Mouse (Mus musculus) hindbrain, embryonic 12.5 days (tissue): ENCODE measurements around the gene Esr1. TPM values are rescaled to one million over a fixed set of nuclear protein-coding genes. Genes with fewer than 3 reads are reported as not detected.
"Not testable (repeated sequence)": the region's sequence is repeated elsewhere in the genome, so short reads cannot be mapped to it uniquely, and the experiment has no call there.

ENCODE experiments used
- ATAC-seq: fragments of 200-750 bp; cut with Nextera tagmentation; 2 replicates; pipeline ENCODE4 v1.8.0; 2017; ENCODE audit warnings: moderate TSS enrichment; ENCODE audit not compliant: low FRiP score
- H3K27ac ChIP-seq: fragments of 300-500 bp; sonication (generic); 2 replicates; pipeline ENCODE4 v1.5.1; 2016; ENCODE audit warnings: mild to moderate bottlenecking
- H3K27me3 ChIP-seq: fragments of 300-500 bp; sonication (generic); 2 replicates; pipeline ENCODE4 v1.6.1; 2016; ENCODE audit warnings: mild to moderate bottlenecking
- H3K36me3 ChIP-seq: fragments of 300-500 bp; sonication (generic); 2 replicates; pipeline ENCODE4 v1.6.1; 2016; ENCODE audit warnings: mild to moderate bottlenecking
- H3K4me1 ChIP-seq: fragments of 300-500 bp; sonication (generic); 2 replicates; pipeline ENCODE4 v1.6.1; 2016
- H3K4me2 ChIP-seq: fragments of 300-500 bp; sonication (generic); replicated peaks from 2 replicates; pipeline ENCODE4 v1.6.1; 2016; ENCODE audit warnings: mild to moderate bottlenecking
- H3K4me3 ChIP-seq: fragments of 300-500 bp; sonication (generic); 2 replicates; pipeline ENCODE4 v1.5.1; 2016; ENCODE audit warnings: mild to moderate bottlenecking
- H3K9ac ChIP-seq: fragments of 300-500 bp; sonication (generic); 2 replicates; pipeline ENCODE4 v1.6.1; 2016; ENCODE audit warnings: mild to moderate bottlenecking, moderate library complexity
- H3K9me3 ChIP-seq: fragments of 300-500 bp; sonication (generic); replicated peaks from 2 replicates; pipeline ENCODE4 v1.6.1; 2016; ENCODE audit warnings: mild to moderate bottlenecking
- WGBS: fragments of 180-500 bp; shearing (Covaris S2); methylation state at CpG from one replicate; pipeline ENCODE4 v1.1.7; 2016; 5-methylcytosine and 5-hydroxymethylcytosine counted together
- polyA plus RNA-seq: library from polyadenylated mRNA; unstranded; fragments of >200 nt; fragmentation: Nextera tagmentation; extraction: Ambion mirVana; gene quantifications from 2 replicates; pipeline ENCODE4 v1.2.1, GENCODE M21; 2016

Esr1 gene
- polyA plus RNA-seq, 1 experiment from 2014 or later: 0.10 TPM

GRCm38 (mm10) chr10:4600796-4601474, 10.5 kb upstream of the Esr1 start:
- Histone ChIP-seq H3K27me3 (no peaks in the 10 kb centered on the region), H3K27ac (no peak overlapping the region), H3K4me1 (no peaks in the 10 kb centered on the region), H3K4me2 (no peak overlapping the region), H3K9ac (no peak overlapping the region), H3K4me3 (no peak overlapping the region), H3K9me3 (no peaks in the 10 kb centered on the region), H3K36me3 (no peaks in the 10 kb centered on the region)
- 66% methylated on average over 2 of the region's 2 CpGs for WGBS
- ATAC-seq: no peak

GRCm38 (mm10) chr10:4601612-4602011, 9.8 kb upstream of the Esr1 start:
- not testable (repeated sequence) for H3K9me3 ChIP-seq, H3K4me2 ChIP-seq, ATAC-seq, H3K27ac ChIP-seq, H3K27me3 ChIP-seq, H3K4me3 ChIP-seq, H3K9ac ChIP-seq, H3K36me3 ChIP-seq, H3K4me1 ChIP-seq

GRCm38 (mm10) chr10:4602466-4602865, 8.9 kb upstream of the Esr1 start:
- no peak for ATAC-seq
- H3K4me1 ChIP-seq: no peaks in the 10 kb centered on the region
- no peaks in the 10 kb centered on the region; the same call in 1 of the 2 replicates for H3K9me3 ChIP-seq
- H3K4me3 ChIP-seq: no peak overlapping the region
- H3K36me3 ChIP-seq: no peaks in the 10 kb centered on the region
- no peak overlapping the region for H3K27ac ChIP-seq
- 75% methylated on average over 4 of the region's 4 CpGs for WGBS
- H3K27me3 ChIP-seq: no peaks in the 10 kb centered on the region
- H3K4me2 ChIP-seq: no peak overlapping the region
- no peak overlapping the region for H3K9ac ChIP-seq

DNA sequence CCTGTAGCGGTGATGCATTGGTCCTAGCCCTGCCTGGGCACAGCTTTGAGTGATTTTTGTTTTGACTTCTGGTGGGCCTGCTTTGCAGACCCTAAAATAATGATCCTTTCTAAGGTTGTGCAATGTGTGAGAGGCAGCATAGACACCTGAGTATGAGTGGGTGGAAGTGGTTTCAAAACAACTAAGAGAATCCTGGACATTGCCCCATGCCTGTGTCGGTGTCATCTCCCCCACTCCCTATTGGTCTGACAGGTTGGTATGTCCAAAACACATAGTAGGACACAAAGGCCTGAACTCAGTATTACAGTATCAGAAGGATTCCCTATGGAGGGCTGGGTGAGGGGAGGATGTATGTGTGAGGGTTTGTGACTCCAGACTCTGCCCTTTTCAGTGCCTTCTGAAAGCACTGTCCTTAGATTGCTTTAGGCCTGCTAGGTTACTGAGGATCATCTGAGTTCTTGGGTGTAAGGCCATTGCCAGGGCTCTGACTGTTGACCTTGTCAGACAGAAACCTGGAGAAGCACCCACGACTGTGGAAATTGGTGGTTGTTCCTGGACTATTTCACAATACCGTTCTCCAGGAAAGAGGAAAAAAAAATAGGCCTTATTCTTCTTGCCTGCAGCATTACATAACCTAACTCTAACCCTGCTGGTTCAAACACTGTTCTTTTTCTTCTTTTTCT, 6.7 kb upstream of the Esr1 start:
- Histone ChIP-seq H3K4me3 (no peak overlapping the region), H3K27me3 (no peaks in the 10 kb centered on the region), H3K9me3 (no peaks in the 10 kb centered on the region; the same call in 1 of the 2 replicates), H3K4me2 (no peak overlapping the region), H3K27ac (no peak overlapping the region), H3K4me1 (no peaks in the 10 kb centered on the region), H3K9ac (no peak overlapping the region), H3K36me3 (no peaks in the 10 kb centered on the region)
- WGBS: 87% methylated on average over 4 of the region's 4 CpGs
- no peak for ATAC-seq

DNA sequence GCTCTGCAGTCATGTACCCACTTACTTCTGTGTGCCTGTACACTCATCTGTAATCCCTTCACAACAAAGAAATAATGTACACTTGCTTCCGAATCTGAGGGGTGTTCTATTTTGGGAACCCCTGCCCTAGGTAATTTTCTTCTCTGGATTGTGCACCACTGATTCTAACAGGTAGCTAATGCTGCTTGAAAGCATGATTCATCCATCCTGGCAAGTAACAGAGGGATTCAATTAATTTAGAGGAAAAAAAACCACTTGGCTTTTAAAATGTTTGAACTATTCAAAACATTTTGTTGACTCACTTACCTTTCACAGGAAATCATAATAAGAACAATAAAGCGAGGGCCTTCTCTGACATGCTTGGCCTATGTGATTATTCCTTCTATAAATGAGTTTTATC, 1.2 kb upstream of the Esr1 start:
- H3K27ac ChIP-seq: no peak overlapping the region
- no peaks in the 10 kb centered on the region for H3K27me3 ChIP-seq
- H3K9me3 ChIP-seq: no peaks in the 10 kb centered on the region; the same call in 1 of the 2 replicates
- H3K9ac ChIP-seq: no peak overlapping the region
- H3K4me2 ChIP-seq: no peak overlapping the region
- WGBS: 83% methylated on average over 2 of the region's 2 CpGs
- H3K4me1 ChIP-seq: no peaks in the 10 kb centered on the region
- no peak overlapping the region for H3K4me3 ChIP-seq
- no peak for ATAC-seq
- H3K36me3 ChIP-seq: no peaks in the 10 kb centered on the region

GRCm38 (mm10) chr10:4612313-4613036, 1.1 kb downstream of the Esr1 start:
- H3K36me3 ChIP-seq: no peaks in the 10 kb centered on the region
- no peaks in the 10 kb centered on the region for H3K9me3 ChIP-seq
- no peaks in the 10 kb centered on the region for H3K4me1 ChIP-seq
- no peaks in the 10 kb centered on the region for H3K27me3 ChIP-seq
- H3K9ac ChIP-seq: no peak overlapping the region
- no peak overlapping the region for H3K27ac ChIP-seq
- no peak overlapping the region for H3K4me2 ChIP-seq
- H3K4me3 ChIP-seq: no peak overlapping the region
- ATAC-seq: no peak
- WGBS: 85% methylated on average over 22 of the region's 22 CpGs

DNA sequence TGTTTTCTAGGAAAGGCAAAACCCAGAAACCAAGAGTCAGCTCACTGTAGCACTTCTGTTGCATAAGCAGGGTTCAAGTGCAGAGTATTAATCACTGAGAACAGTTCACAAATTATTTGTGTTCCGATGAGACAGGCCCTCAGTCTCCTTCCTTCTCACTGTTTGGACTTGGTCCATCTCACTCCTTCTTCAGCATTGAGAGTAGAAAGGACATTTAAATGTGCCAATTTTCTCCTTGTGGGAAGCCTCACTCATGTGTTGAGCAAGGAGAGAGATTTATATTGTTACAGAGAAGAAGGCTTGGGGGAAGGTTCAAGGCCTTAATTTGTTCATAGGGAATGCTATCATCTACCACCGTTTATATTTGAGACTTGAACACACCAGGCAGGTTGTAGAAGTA, 6.6 kb downstream of the Esr1 start:
- Histone ChIP-seq H3K27me3 (no peaks in the 10 kb centered on the region), H3K4me3 (no peak overlapping the region), H3K27ac (no peak overlapping the region), H3K4me1 (no peaks in the 10 kb centered on the region), H3K9me3 (no peaks in the 10 kb centered on the region), H3K9ac (no peak overlapping the region), H3K36me3 (no peaks in the 10 kb centered on the region), H3K4me2 (no peak overlapping the region)
- no peak for ATAC-seq
- WGBS: 82% methylated on average over 2 of the region's 2 CpGs

DNA sequence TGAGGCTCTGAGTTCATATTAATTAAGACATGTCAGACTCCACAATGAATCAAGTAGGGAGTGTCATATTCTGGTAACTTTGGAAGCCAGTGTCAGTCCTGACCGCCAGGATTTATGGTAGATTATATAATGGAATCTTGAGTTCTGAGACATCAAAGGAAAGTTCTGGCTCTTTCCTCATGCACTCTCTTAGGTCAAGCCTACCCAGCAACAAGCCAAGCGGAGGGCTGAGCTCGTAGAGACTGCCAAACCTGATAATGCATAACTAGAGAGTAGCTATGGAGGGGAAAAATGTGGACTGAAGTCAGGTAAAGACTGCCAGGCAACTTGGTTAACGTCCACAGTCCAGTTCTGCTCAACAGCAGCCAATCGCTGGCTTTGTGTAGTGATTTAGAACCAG, 7.3 kb downstream of the Esr1 start:
- no peak for ATAC-seq
- no peaks in the 10 kb centered on the region for H3K9me3 ChIP-seq
- no peak overlapping the region for H3K9ac ChIP-seq
- H3K4me2 ChIP-seq: no peak overlapping the region
- no peak overlapping the region for H3K27ac ChIP-seq
- H3K27me3 ChIP-seq: no peaks in the 10 kb centered on the region
- H3K36me3 ChIP-seq: no peaks in the 10 kb centered on the region
- H3K4me1 ChIP-seq: no peaks in the 10 kb centered on the region
- no peak overlapping the region for H3K4me3 ChIP-seq
- 84% methylated on average over 5 of the region's 5 CpGs for WGBS

DNA sequence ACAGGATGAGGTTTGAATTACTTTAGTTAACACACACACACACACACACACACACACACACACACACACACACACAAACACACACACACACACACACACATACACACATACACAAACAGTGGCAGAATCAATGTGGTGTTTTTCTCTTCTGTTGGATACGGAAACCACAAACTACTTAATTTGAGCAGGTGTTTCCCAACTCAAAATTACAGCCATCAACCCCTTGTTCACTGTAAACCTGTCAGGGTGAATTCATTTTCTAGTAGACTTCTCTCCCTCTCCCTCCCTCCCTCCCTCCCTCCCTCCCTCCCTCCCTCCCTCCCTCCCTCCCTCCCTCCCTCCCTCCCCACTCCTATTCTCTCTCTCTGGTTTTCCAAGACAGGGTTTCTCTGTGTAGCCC, 8.0 kb downstream of the Esr1 start:
- WGBS: 93% methylated on average over 1 of the region's 1 CpGs
- not testable (repeated sequence) for ATAC-seq

GRCm38 (mm10) chr10:4620596-4621504, 9.5 kb downstream of the Esr1 start:
- no peak overlapping the region for H3K4me3 ChIP-seq
- H3K27me3 ChIP-seq: no peaks in the 10 kb centered on the region
- no peak for ATAC-seq
- no peaks in the 10 kb centered on the region for H3K4me1 ChIP-seq
- H3K4me2 ChIP-seq: no peak overlapping the region
- no peak overlapping the region for H3K27ac ChIP-seq
- no peak overlapping the region for H3K9ac ChIP-seq
- H3K36me3 ChIP-seq: no peaks in the 10 kb centered on the region
- WGBS: 81% methylated on average over 24 of the region's 24 CpGs
- no peaks in the 10 kb centered on the region for H3K9me3 ChIP-seq

More for the DNA sequence above, 8.0 kb downstream of the Esr1 start:
- not testable (repeated sequence) for H3K4me2 ChIP-seq, H3K9me3 ChIP-seq, H3K27ac ChIP-seq, H3K4me3 ChIP-seq, H3K4me1 ChIP-seq, H3K36me3 ChIP-seq, H3K9ac ChIP-seq, H3K27me3 ChIP-seq

DNA sequence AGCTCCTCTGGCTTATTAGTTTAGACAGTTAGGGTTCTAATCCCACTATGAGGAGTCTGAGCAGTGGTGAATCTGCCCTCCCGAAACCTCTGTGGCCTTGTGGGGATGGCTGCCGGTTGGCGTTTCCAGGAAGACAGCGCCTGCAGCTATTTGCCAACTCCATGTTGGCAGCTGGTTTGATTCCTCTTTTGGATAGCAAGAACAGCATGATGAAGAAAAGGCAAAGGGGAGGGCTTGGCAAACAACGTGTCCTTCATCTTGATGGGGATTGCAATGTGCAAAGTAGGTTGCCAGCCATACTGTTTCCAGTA, 10.1 kb downstream of the Esr1 start:
- WGBS: 93% methylated on average over 5 of the region's 5 CpGs
- H3K4me3 ChIP-seq: no peak overlapping the region
- no peak overlapping the region for H3K4me2 ChIP-seq
- H3K36me3 ChIP-seq: no peaks in the 10 kb centered on the region
- H3K9ac ChIP-seq: no peak overlapping the region
- no peaks in the 10 kb centered on the region for H3K4me1 ChIP-seq
- no peaks in the 10 kb centered on the region for H3K27me3 ChIP-seq
- no peak overlapping the region for H3K27ac ChIP-seq
- ATAC-seq: no peak
- no peaks in the 10 kb centered on the region for H3K9me3 ChIP-seq

DNA sequence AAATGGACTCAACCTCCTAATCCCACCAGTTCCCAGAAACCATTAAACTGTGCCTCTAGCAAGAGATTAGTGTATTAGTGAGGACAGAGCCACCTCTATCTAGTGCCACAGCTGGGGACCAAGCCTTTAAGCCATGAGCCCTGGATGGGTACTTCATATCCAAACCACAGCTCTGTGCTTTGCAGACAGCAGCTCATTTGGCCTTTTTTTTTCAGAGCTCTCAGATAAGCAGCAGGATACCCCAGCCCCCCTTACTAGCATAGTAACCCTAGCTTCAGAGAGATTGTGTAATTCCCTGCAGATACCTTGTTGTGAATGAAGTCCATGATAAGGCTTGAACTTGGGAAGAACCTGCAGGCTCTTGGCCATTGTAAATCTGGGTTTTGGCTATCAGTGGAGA, 11.9 kb downstream of the Esr1 start:
- H3K4me2 ChIP-seq: no peak overlapping the region
- H3K36me3 ChIP-seq: no peaks in the 10 kb centered on the region
- H3K4me1 ChIP-seq: no peaks in the 10 kb centered on the region
- H3K9ac ChIP-seq: no peak overlapping the region
- H3K27ac ChIP-seq: no peak overlapping the region
- H3K27me3 ChIP-seq: no peaks in the 10 kb centered on the region
- ATAC-seq: no peak
- no peak overlapping the region for H3K4me3 ChIP-seq
- no peaks in the 10 kb centered on the region for H3K9me3 ChIP-seq
